Mouse (Mus musculus): ENCODE results near the gene Lrrc1. TPM values are rescaled to one million over a fixed set of nuclear protein-coding genes. Genes with fewer than 3 reads are reported as not detected.
A peak's percentile ranks its signal among the peaks of the same experiment; 100 is the strongest.

The Lrrc1 gene
- total and polyA plus RNA-seq, 2 experiments from 2014 or later, result 4.6 to 38.6 TPM

- Histone ChIP-seq H3K36me3 (ENCODE audit: insufficient read depth, low read length) (no peaks in the 10 kb centered on the region), H3K27me3 (ENCODE audit: insufficient read depth, low read length) (no peaks in the 10 kb centered on the region), H3K9ac (replicated peaks; ENCODE audit: low read length, poor library complexity, severe bottlenecking) (no peak overlapping the region), H3K27ac (ENCODE audit: low read depth, low read length) (no peak overlapping the region; the same call in 1 of the 2 replicates), H3K4me1 (ENCODE audit: insufficient read depth, low read length) (no peaks in the 10 kb centered on the region; the same call in 1 of the 2 replicates), H3K4me3 (ENCODE audit: low read depth, low read length) (no peak overlapping the region), H3K4me2 (ENCODE audit: low read depth, low read length, poor library complexity, severe bottlenecking) (no peak overlapping the region), H3K9me3 (ENCODE audit: low read length) (no peaks in the 10 kb centered on the region)
- no peak for ATAC-seq (ENCODE audit: low FRiP score)
- 53% methylated on average over 9 of the region's 9 CpGs for WGBS
- no peak for TF ChIP-seq CTCF (IDR thresholded peaks at IDR 0.05)
- DNase-seq (ENCODE audit: low spot score), result peak; percentile 24
Observed at GRCm38 (mm10) chr9:77480574-77481319, 63.9 kb downstream of the Lrrc1 start.

GRCm38 (mm10) chr9:77480001-77480400, 64.7 kb downstream of the Lrrc1 start:
- no peaks in the 10 kb centered on the region for H3K9me3 ChIP-seq (ENCODE audit: low read length)
- H3K4me2 ChIP-seq (ENCODE audit: low read depth, low read length, poor library complexity, severe bottlenecking), result no peak overlapping the region
- no peak overlapping the region for H3K27ac ChIP-seq (ENCODE audit: low read depth, low read length)
- no peaks in the 10 kb centered on the region for H3K27me3 ChIP-seq (ENCODE audit: insufficient read depth, low read length)
- no peak overlapping the region for H3K4me3 ChIP-seq (ENCODE audit: low read depth, low read length)
- ATAC-seq (ENCODE audit: low FRiP score), result no peak
- no peaks in the 10 kb centered on the region; the same call in 1 of the 2 replicates for H3K4me1 ChIP-seq (ENCODE audit: insufficient read depth, low read length)
- no peak for TF ChIP-seq CTCF (IDR thresholded peaks at IDR 0.05)
- no peaks in the 10 kb centered on the region for H3K36me3 ChIP-seq (ENCODE audit: insufficient read depth, low read length)
- peak; percentile 45 for DNase-seq (ENCODE audit: low spot score)
- 40% methylated on average over 7 of the region's 7 CpGs for WGBS
- H3K9ac ChIP-seq (replicated peaks; ENCODE audit: low read length, poor library complexity, severe bottlenecking), result no peak overlapping the region

GRCm38 (mm10) chr9:77478166-77478920, 66.3 kb downstream of the Lrrc1 start:
- no peaks in the 10 kb centered on the region for H3K36me3 ChIP-seq (ENCODE audit: insufficient read depth, low read length)
- no peak overlapping the region for H3K9ac ChIP-seq (replicated peaks; ENCODE audit: low read length, poor library complexity, severe bottlenecking)
- H3K4me3 ChIP-seq (ENCODE audit: low read depth, low read length), result no peak overlapping the region
- no peaks in the 10 kb centered on the region for H3K9me3 ChIP-seq (ENCODE audit: low read length)
- WGBS, result 60% methylated on average over 10 of the region's 10 CpGs
- DNase-seq (ENCODE audit: low spot score) (peak; percentile 38), ATAC-seq (ENCODE audit: low FRiP score) (no peak)
- H3K27me3 ChIP-seq (ENCODE audit: insufficient read depth, low read length), result no peaks in the 10 kb centered on the region
- H3K4me2 ChIP-seq (ENCODE audit: low read depth, low read length, poor library complexity, severe bottlenecking), result no peak overlapping the region
- H3K4me1 ChIP-seq (ENCODE audit: insufficient read depth, low read length), result no peaks in the 10 kb centered on the region; the same call in 1 of the 2 replicates
- TF ChIP-seq CTCF (IDR thresholded peaks at IDR 0.05), result no peak
- no peak overlapping the region for H3K27ac ChIP-seq (ENCODE audit: low read depth, low read length)

- Histone ChIP-seq H3K4me1 (ENCODE audit: insufficient read depth, low read length) (no peaks in the 10 kb centered on the region), H3K9ac (replicated peaks; ENCODE audit: low read length, poor library complexity, severe bottlenecking) (no peak overlapping the region), H3K4me2 (ENCODE audit: low read depth, low read length, poor library complexity, severe bottlenecking) (no peak overlapping the region), H3K36me3 (ENCODE audit: insufficient read depth, low read length) (no peaks in the 10 kb centered on the region), H3K4me3 (ENCODE audit: low read depth, low read length) (no peak overlapping the region), H3K27me3 (ENCODE audit: insufficient read depth, low read length) (no peaks in the 10 kb centered on the region), H3K9me3 (ENCODE audit: low read length) (no peaks in the 10 kb centered on the region), H3K27ac (ENCODE audit: low read depth, low read length) (no peak overlapping the region)
- 85% methylated on average over 4 of the region's 4 CpGs for WGBS
- DNase-seq (ENCODE audit: low spot score) (no peak), ATAC-seq (ENCODE audit: low FRiP score) (no peak)
- no peak for TF ChIP-seq CTCF (IDR thresholded peaks at IDR 0.05)
Observed at GRCm38 (mm10) chr9:77474535-77474934, 70.1 kb downstream of the Lrrc1 start.

- 81% methylated on average over 8 of the region's 8 CpGs for WGBS
- ATAC-seq (ENCODE audit: low FRiP score) (no peak), DNase-seq (ENCODE audit: low spot score) (no peak)
- Histone ChIP-seq H3K4me3 (ENCODE audit: low read depth, low read length) (no peak overlapping the region), H3K9me3 (ENCODE audit: low read length) (no peaks in the 10 kb centered on the region), H3K9ac (replicated peaks; ENCODE audit: low read length, poor library complexity, severe bottlenecking) (no peak overlapping the region), H3K27ac (ENCODE audit: low read depth, low read length) (no peak overlapping the region), H3K36me3 (ENCODE audit: insufficient read depth, low read length) (peaks cover 4% of the 10 kb centered on the region; the same call in 1 of the 2 replicates), H3K27me3 (ENCODE audit: insufficient read depth, low read length) (no peaks in the 10 kb centered on the region), H3K4me2 (ENCODE audit: low read depth, low read length, poor library complexity, severe bottlenecking) (no peak overlapping the region), H3K4me1 (ENCODE audit: insufficient read depth, low read length) (no peaks in the 10 kb centered on the region)
- no peak for TF ChIP-seq CTCF (IDR thresholded peaks at IDR 0.05)
Observed at GRCm38 (mm10) chr9:77472557-77472956, 72.1 kb downstream of the Lrrc1 start.

Measured in midbrain, postnatal 0 days (tissue).